Mouse (Mus musculus): ENCODE measurements at regions not wholly inside any gene's neighbourhood (a gene's known extent, or its start where the extent isn't known, plus 50 kb on each side); places are given as distances from the start of the nearest gene placed in this dataset.

DNA sequence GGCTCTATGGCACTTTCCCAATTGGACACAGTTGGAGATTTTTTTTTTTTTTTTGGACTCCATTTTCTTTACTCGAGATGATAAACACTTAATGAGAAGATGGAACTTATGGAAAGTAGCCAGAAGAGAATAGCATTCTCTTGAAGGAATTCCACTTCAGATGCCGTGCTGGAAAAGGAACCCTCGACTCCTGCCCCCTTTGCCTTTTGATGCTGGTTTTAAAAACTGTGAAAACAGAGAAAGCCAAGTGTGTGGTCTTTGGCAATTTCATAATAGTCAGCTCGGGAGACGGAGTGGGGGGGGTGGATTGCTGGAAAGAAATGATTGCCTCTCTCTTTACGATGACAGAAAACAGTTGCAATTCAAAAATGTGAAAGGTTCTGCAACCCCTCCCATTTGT lies 429.2 kb downstream of the Fgf9 start:
- peak in 1 of 2 experiments; percentile 26 for DNase-seq (ENCODE audit: low spot score in 2 of 2)

DNA sequence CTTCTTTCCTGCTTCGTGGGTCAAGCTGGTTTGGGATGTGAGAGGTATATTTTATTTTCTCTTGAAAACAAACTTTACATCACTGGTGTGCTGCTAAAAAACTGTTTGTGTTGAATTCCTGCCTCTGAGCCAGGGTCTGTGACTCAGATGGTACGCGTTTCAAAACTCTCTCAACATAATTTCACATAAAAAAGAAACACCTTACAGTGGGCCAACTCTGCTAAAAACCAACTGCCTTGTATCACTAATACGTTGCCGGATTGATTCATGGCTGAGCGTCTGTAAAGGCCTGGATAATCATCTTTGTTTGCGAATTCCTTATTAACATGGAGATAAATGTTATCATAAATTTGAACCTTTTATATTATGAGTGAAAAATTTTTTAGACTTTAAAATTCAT lies 428.7 kb downstream of the Fgf9 start:
- DNase-seq (ENCODE audit: low spot score in 2 of 2): no peak

DNA sequence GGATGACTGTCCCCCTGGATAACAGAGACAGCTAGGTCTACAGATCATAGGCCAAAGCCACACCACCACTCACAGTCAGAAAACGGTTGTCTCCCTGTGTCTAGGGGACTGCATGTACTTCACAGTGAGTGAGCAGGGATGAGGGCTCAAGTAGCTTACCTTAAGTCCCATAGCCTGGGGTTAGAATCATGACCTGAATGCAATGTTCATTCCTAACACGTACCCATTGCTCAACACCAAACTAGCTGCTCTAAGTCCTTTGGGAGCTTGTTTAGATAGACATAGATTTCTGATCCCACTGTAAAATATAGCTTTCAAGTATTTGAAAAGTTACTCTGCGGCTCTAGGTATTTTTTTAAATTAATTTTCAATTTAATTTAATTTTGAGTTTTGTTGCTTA lies 426.6 kb downstream of the Fgf9 start:
- DNase-seq (ENCODE audit: low spot score in 2 of 2): no peak

DNA sequence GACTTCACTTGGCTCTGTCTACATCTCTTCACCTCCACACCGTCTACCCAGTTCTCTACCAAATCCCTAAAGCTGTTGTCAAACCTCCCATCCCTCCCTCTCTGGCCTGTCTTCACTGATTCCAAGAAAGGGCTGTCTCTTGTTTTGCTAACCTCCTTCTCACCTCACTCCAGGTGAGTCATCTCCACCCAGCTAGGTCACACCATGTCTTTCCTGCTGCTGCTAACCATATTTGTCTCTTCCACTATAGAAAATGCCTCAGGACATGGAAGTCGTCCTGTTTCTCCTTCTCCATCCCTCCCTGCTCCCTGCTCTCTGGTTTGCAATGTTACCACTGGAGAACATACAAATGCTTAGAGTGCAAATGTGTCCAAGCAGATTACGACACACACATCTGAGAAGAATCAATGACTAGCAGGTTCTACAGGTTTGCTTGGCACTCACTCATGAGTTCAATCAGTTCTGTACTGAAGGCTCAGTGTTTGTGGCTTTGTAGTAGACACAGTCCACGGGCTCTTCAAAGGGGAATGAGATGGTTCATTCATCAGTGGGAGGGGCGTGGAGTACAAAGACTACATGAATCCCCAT lies 424.1 kb downstream of the Fgf9 start:
- DNase-seq (ENCODE audit: low spot score in 2 of 2): no peak

DNA sequence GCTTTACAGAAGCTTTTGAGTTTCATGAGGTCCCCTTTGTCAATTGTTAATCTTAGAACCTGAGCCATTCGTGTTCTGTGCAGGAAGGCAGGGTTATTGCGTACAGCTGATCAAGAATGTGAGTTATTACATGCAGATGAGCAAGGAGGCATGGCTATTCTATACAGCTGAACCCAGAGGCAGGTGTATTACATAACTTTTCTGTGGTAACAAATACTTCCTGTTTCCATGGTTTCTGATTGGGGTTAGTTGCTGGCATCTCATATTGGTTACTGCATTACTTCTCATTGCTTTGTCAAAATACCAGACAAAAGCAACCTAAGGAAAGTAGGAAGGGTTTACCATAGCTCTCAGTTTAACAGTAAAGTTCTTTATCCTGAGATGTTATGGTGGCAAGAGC lies 421.8 kb downstream of the Fgf9 start:
- no peak for DNase-seq (ENCODE audit: low spot score in 2 of 2)

DNA sequence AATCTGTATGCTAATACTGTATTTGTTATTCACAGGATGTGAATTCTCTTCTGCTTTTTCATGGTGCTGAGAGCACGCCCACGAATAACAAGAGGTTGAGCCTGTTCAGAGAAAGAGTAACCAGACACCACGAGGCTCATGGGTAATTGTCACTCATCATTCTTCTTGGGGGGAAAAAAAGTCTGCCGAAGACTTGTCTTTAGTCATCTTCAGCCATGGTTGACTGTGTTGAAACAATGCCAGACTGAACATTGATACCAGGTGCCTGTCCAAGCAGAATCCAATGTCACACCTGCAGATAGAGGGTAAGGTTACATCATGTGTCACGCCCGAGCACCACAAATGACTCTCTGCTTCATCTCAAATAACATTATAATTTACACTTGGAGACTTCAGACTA lies 418.5 kb downstream of the Fgf9 start:
- DNase-seq (ENCODE audit: low spot score in 2 of 2): no peak

DNA sequence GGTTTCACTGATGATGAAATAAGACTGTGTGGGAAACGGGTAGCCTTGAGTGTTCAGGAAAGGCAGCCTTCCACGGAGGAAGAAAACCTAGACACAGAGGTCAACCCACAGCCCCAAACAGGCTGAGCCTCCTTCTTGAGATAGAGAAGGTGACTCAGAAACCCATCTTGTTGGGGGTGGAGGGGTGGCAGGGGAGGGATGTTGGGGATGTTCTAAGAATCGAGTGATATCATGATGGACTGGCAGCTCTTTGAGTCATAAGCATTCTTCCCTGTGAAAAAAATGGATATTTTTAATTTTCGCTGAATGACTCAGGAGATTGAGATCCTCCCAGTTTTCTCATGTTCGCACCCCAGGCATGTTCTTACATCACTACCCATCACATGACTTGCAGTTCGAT lies 417.5 kb downstream of the Fgf9 start:
- no peak for DNase-seq (ENCODE audit: low spot score in 2 of 2)

DNA sequence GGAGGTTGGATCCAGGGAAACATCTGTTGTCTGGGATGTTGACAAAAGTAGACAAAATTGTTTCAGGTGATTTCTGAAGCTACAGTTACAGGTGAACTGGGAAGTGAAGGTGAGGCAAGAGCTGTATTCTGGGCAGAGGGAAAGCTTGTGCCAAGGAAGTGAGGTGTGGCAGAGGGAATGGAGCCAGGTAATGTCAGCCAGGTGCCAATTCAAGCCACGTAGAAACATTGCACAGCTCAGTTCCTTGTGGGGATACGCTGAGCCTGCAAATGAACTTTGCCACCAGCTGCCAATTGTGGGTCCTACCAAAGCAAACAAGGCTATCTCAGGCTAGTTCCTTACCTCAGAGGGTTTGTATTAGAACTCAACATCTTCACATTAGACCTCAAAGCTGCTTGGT lies 410.1 kb downstream of the Fgf9 start:
- DNase-seq (ENCODE audit: low spot score in 2 of 2): no peak

DNA sequence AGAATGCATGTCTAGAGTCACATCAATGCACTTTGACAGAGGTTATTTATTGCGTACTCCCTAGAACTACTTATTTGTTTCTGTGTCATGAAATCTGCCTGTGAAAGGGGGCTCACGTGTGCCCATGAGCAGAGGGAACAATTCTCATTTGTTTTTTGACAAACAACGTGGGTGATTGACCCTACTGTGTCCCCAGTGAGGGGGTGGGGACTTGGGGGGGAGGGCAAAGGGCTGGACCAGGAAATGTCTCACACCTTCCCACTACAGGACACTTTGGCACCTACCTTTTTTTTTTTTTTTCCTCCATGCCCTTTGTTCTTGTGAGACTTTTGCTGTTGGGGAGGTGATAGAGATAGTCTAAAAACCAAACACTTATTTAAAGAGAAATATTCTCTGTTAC lies 400.3 kb downstream of the Fgf9 start:
- no peak for DNase-seq (ENCODE audit: low spot score in 2 of 2)

DNA sequence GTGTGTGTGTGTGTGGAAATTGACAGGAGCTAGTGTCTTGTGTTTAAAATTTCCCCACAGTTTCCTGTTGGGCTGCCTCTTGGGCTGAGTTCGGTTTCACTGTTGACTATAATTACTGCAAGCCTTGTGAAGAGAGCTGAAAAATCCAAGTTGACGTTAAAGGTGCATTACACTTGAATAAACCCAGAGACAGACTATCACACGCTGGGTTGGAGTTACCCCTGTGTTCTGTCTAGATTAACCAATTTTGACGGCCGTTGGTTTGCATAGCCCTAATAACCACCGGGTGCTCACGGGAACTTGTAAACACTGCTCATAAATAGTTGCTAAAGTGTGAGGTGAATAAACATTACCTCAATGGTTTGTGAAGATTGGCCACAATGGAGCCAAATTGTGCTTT lies 398.1 kb downstream of the Fgf9 start:
- DNase-seq (ENCODE audit: low spot score in 2 of 2): no peak

DNA sequence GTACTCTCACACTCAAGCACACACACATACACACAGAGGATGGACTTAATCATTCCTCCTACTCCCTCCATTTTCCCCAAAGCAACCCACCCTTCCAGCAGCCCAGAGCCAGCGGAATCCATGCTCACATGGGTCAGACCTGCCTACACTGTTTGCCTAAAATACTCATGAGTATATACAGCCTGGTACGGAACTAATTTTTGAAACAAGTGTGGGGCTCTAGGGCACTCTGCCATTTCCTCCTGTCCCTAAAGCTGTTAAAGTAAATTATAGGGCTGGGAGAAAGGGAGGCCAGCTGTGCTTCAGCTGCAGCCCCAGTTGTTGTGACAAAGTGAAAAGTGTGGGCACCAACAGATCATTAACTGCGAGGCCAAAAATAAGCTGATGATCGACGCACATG lies 397.5 kb downstream of the Fgf9 start:
- DNase-seq (ENCODE audit: low spot score in 2 of 2): no peak

DNA sequence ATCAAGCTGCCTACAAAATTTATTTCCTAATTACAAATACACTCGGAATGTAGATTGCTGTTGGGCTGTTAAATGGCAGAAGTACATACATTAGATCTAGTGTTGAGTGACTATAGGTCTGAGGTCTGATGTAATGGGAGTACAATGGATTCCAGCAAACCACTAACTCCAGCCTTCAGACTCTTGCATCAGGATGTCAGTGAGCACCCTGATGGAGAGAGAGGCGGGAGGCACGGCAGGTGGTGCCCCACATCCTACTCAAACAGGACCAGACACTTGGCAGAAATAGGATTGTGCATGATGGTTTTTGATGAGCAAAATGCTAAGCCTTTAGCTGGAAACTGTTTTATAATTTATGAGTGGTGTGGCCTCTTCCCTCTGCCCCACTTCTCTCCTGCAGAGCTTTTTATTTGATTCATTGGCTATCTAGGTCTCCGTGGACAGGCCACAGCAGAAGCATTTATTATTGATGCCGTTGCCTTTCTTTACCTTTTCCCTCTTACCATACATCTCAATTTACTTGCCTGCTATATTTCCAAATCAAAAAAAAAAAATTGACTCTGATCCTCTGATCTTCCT lies 376.5 kb downstream of the Fgf9 start:
- peak in 1 of 2 experiments; percentile 36 for DNase-seq (ENCODE audit: low spot score in 2 of 2)

DNA sequence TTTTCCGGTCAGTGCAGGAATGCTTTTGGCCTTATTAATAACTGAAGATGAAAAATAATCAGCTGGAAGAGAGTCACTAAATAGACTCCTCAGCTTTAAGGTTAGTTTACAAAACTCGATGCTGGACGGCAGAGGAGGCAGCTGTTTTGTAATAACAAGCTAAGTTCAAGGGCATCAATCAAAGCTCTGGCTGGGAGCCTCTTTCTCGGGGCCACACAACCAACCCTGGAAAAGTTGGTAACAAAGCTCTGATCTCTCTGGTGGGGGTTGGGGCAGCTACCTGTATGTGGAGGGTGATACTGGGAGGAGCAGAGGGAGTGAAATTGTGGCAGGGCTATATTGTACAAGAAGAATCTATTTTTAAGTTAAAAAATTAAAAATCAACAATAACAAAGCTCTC lies 374.1 kb downstream of the Fgf9 start:
- DNase-seq (ENCODE audit: low spot score in 2 of 2): peak in 1 of 2 experiments; percentile 49

DNA sequence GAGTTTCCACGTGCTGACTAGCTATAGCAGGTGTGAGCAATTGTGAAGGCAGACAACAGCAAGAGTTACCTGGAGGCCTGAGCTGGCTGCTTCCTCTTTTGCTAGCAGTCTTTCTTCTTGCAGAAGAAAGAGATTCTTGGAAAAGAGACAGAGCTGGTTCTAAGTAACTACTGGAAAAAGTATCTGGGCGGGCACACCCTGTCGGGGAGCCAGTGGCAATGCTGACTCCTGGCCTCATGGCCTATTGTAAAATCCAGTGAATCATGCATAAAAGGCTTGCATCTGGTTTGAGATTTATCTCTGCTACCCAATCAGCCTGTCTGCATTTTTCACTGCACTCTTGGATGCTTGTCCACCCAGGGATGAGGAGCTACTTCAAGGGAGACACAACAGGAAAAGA lies 372.2 kb downstream of the Fgf9 start:
- no peak for DNase-seq (ENCODE audit: low spot score in 2 of 2)

DNA sequence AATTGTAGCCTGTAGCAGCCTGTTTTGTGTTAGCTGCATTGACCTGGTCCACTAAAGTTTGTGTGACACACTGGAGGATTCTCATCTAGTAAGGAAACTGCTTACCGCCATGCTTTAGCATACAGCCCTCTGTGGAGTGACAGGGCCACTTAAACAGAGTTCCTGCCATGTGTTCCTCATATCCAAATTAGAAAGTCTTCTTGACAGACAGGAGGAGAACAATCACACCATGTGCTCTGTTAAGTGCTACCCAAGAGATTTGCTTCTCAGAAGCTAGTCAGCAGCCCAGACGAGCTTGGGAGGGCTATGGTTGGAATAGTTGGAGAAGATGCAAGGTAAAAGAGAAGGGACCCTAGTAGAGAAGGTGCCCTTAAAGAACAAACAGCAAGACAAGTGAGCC lies 369.6 kb downstream of the Fgf9 start:
- no peak for DNase-seq (ENCODE audit: low spot score in 2 of 2)

DNA sequence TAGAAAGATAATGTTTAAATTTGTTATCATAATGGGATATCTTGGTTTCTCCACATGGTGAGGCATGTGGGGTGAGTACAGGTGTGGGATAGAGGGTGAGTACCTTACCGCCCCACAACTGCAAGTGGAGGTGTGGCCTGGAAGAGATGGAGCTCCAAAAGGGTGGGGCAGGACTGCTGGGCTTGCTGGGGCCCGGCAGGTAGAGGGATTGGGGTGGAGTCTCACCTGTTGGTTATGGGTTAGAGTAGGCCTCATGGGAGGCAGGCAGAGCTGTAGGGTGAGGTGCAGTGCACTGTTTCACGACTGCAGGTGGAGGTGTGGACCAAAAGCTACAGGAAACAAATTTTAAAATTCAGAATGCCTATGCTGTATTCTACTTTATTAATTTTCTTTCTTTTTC lies 365.7 kb downstream of the Fgf9 start:
- DNase-seq (ENCODE audit: low spot score in 2 of 2): no peak

DNA sequence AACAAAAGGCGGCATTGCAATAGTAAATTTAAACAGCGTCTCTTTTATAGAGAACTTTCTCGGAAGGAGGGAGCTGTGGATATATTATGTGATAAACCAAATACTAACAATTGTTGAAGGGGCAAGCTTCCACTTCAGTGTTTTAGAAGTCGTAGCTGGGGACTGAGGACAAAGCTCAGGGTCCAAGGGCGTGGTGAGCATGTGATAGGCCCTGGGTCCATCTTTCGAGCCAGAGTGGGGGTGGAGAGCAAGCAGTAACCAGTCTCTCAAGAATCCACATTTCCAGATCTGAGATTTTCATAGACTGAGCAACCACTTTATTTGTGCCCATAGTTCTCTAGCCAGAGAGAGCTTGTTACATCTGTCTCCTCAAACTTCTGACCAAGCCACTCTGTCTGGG lies 356.1 kb downstream of the Fgf9 start:
- no peak for DNase-seq (ENCODE audit: low spot score in 2 of 2)

DNA sequence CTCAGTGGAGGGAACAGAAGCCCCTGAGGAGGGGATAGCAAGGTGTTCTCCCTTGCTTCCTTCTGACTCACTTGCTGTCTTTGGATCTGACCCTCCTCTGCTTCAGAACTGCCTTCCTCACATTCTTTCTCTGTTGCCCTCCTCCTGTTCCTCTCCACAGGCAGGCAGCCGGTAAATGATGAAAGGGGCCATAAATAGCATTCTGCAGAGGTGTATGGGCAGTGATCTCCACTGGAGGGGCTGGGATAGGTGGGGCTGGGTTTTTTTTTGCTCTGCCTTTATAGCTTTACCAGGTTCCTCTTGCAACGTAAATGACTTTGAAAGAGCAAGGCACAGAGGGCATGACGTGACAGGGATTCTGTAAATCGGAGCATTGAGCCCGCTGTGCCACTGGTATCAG lies 351.6 kb downstream of the Fgf9 start:
- DNase-seq (ENCODE audit: low spot score in 2 of 2): no peak

DNA sequence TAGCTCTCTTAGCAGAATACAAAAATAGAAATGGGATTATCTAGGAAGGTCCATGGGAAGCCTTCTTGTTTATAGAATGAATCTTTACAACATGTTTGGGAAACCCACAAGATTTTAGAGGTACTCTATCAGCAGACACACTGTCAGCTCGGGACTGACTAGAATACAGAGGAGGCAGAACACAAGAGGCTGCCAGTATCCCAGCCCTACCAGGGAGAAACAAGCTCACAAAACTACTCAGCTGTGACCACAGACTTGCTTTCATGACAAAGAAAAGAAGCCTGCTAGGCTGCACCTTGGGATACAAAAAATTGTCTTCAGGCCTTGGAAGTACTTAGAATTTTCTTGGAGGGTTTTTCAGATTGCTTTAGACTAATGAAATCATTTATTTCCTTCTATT lies 347.2 kb downstream of the Fgf9 start:
- DNase-seq (ENCODE audit: low spot score in 2 of 2): no peak

DNA sequence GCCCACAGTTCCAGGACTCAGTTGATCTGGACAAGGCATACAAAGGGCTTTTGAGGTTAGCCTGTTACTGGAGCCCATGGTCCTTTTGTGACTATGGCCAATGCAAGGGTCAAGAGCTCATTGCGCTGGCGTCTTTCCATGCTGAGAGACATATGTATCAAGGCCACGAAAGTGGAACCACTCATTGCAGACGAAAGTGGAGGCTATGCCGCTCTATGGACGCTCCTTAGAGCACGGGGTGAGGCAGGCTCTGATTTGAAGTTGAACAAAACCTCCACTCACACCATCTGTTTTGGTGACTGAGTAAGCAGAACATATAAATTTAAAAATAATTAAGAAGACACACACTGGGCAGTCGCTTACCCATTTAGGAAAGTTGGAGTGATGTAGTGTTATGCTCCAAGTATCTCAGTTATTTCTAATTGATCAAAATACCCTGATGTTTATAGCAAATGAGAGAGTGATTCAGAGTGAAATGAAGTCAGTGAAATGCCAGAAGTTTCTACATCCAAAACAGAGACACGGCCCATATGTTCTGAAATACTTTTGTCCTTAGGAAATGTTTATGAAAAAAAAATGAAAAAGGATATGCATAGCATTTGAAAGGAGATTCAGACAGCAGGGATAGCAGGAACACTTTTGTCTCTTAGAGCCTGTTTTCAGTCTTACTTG lies 321.8 kb downstream of the Fgf9 start:
- no peak for DNase-seq (ENCODE audit: low spot score in 2 of 2)

DNA sequence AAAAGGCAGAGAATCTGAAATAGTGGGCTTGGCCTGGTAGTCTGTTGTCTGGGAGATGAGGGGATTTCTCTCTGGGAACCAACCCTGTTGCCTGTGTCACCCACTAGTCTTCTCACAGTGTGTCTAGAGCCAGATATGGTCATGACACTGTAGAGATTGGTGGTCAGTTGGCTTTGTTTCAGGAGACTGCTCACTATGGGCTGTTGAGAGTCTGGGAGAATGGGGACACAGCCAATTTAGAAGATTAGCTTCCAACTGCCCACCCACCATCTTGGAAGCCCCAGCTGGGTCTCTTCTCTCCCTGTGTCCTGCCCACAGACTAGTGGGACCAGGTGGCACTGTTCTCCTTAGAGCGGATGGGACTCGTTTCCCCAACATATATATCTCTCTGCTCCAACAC lies 320.4 kb downstream of the Fgf9 start:
- DNase-seq (ENCODE audit: low spot score in 2 of 2): no peak

DNA sequence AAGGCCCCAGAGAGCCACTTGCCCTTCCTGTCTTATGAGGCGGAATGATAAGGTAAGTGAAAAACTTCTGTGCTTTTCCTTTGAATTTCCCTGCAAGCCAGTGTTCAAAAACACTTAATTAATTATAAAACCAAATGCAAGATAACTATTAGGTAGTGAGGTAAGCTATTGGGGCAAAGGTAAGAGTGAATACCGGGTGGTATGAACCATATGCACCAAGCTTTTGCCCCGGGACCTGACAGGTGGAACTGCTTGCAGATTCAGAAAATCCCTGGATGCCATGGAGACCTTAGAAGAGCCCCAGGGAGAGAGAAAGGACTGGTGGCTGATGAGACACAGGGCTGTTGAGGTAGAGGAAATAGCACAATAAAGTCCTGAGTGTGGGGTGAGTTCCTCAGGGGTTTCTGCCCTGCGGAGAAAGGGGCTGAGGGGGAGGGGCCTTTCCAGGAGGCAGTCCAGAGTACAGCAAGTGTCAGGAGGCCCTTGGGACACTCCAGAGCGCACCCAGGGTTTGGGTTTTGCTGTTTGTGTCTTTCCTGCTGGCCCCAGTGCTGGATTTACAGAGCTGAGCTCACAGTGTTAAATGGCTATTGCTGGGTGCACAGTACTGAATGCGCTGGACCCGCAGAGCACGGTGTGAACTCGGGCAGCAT lies 317.1 kb downstream of the Fgf9 start:
- DNase-seq (ENCODE audit: low spot score in 2 of 2): no peak

DNA sequence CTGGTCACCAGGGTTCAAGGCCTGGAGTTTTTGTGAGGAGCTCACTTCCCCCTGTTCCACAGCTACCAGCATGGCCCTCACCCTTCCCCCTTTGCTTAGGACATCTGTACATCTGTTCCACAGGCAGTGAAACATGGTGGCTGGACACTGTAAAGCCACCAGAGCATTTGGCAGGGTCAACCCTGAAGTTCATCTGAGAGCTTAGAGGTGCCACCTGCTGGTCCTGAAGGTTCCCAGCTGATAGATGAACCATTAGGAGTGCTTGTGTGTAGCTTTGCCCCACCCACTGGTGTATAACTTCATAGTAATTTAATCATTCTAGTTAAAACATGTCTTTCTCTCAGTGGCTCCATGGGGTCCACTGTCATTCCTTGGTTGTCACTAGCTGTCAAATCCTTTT lies 304.7 kb downstream of the Fgf9 start:
- DNase-seq (ENCODE audit: low spot score in 2 of 2): no peak
